ENCODE assay signal across 20 mouse cellular contexts in the genomic region with DNA sequence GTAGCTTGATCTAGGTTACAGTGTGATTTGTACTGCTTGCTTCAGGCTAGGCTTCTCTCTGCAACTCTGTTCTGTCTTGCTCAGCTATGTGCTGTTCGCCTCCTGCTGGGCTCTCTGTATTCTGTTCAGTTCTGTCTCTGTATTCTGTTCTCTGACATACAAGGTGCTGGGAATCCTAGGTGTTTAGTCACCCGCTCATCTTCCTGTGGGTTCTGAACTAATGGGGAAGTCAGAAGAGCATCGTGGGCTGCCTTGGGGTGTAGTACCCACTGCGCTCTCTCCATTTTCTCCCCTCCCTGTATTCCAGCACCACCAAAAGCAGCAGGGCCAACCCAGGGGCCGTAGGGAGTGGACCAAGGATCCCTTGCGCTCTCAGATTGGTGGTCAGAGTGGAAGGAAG.
DNase-seq lines count a peak whose midpoint lies in the region; ATAC-seq and TF ChIP-seq lines count a peak whose summit lies in the region.
"Had no signal": no experiment of that assay in that cellular context is flagged by ENCODE, and none has a peak within 500 bp of the region (broad histone marks: within the 10 kb centered on the region; RNA-seq: fewer than 3 reads in every experiment).

No protein-coding gene starts in this region.

- H3K4me2 ChIP-seq in heart, embryonic 15.5 days = no peak overlapping the region; the same call in 1 of the 2 replicates
- H3K4me2 ChIP-seq in hindbrain, postnatal 0 days (ENCODE audit: low read depth, low read length) = no peak overlapping the region
- H3K4me2 ChIP-seq: embryonic facial prominence, embryonic 13.5 days; forebrain, embryonic 15.5 days; hindbrain, embryonic 14.5 days; limb, embryonic 13.5 days; midbrain, embryonic 13.5 days; neural tube, embryonic 12.5 days had no signal

- no peaks in the 10 kb centered on the region for H3K36me3 ChIP-seq in heart, embryonic 15.5 days
- no peaks in the 10 kb centered on the region for H3K36me3 ChIP-seq in heart, adult 2 months (ENCODE audit: control insufficient read depth, insufficient read depth, low read length)
- no peaks in the 10 kb centered on the region for H3K36me3 ChIP-seq in hindbrain, postnatal 0 days (ENCODE audit: insufficient read depth, low read length)
- H3K36me3 ChIP-seq: embryonic facial prominence, embryonic 13.5 days; forebrain, embryonic 15.5 days; limb, embryonic 13.5 days; midbrain, embryonic 13.5 days; neural tube, embryonic 12.5 days had no signal

- 63% methylated on average over 6 of the region's 6 CpGs for WGBS in heart, embryonic 15.5 days
- WGBS in heart, adult 2 months = 54% methylated on average over 6 of the region's 6 CpGs
- 82% methylated on average over 6 of the region's 6 CpGs for WGBS in hindbrain, postnatal 0 days

- no peak overlapping the region for H3K4me3 ChIP-seq in heart, embryonic 15.5 days
- no peak overlapping the region for H3K4me3 ChIP-seq in heart, adult 2 months
- no peak overlapping the region for H3K4me3 ChIP-seq in hindbrain, postnatal 0 days (ENCODE audit: low read length)
- H3K4me3 ChIP-seq: embryonic facial prominence, embryonic 13.5 days; forebrain, embryonic 15.5 days; limb, embryonic 13.5 days; midbrain, embryonic 13.5 days; neural tube, embryonic 12.5 days had no signal

- no peak for DNase-seq in heart, adult 2 months
- DNase-seq in 416B (ENCODE audit: low read depth) = peak; percentile 85
- no peak for DNase-seq in urinary bladder, adult 18-20 months (ENCODE audit: low spot score in 2 of 2)
- no peak for DNase-seq in hindbrain, postnatal 0 days (ENCODE audit: low spot score)
- DNase-seq: adrenal gland, postnatal 10 days; cerebellum, adult 9-11 months; gastrocnemius, postnatal 25 days; heart, postnatal 10 days; kidney, adult 11 months; lung, adult 2 months; lung, postnatal 4 days had no signal

- TF ChIP-seq POLR2A in heart, adult 2 months (IDR thresholded peaks at IDR 0.05; ENCODE audit: insufficient read depth, low read depth, low read length) = no peak

- no peak overlapping the region for H3K9ac ChIP-seq in heart, embryonic 15.5 days
- H3K9ac ChIP-seq in heart, adult 2 months (ENCODE audit: low read depth, low read length) = no peak overlapping the region
- H3K9ac ChIP-seq in hindbrain, postnatal 0 days (replicated peaks; ENCODE audit: low read length) = no peak overlapping the region
- H3K9ac ChIP-seq: embryonic facial prominence, embryonic 13.5 days; forebrain, embryonic 15.5 days; hindbrain, embryonic 14.5 days; limb, embryonic 13.5 days; midbrain, embryonic 13.5 days; neural tube, embryonic 12.5 days had no signal

- no peaks in the 10 kb centered on the region; the same call in 1 of the 2 replicates for H3K79me2 ChIP-seq in heart, adult 2 months (replicated peaks; ENCODE audit: control insufficient read depth, insufficient read depth, low read length)

- intact Hi-C loops in heart, adult 2 months (cut with DNase I) = no loop called here

- 0 out of 2 replicates have a peak, but pooled peaks cover 7% of the 10 kb centered on the region for H3K4me1 ChIP-seq in heart, embryonic 15.5 days (replicated peaks)
- no peaks in the 10 kb centered on the region for H3K4me1 ChIP-seq in heart, adult 2 months (ENCODE audit: control insufficient read depth, insufficient read depth, low read length)
- no peaks in the 10 kb centered on the region for H3K4me1 ChIP-seq in hindbrain, postnatal 0 days (ENCODE audit: insufficient read depth, low read length)
- H3K4me1 ChIP-seq: embryonic facial prominence, embryonic 13.5 days; forebrain, embryonic 15.5 days; limb, embryonic 13.5 days; midbrain, embryonic 13.5 days; neural tube, embryonic 12.5 days had no signal

- TF ChIP-seq EP300 in heart, adult 2 months (IDR thresholded peaks at IDR 0.05; ENCODE audit: insufficient read depth, low read depth, low read length) = no peak

- no peaks in the 10 kb centered on the region for H3K9me3 ChIP-seq in heart, embryonic 15.5 days (replicated peaks)
- no peaks in the 10 kb centered on the region for H3K9me3 ChIP-seq in hindbrain, postnatal 0 days (ENCODE audit: low read length)
- H3K9me3 ChIP-seq: embryonic facial prominence, embryonic 13.5 days; forebrain, embryonic 15.5 days; limb, embryonic 13.5 days; midbrain, embryonic 13.5 days; neural tube, embryonic 12.5 days had no signal

- no peak for TF ChIP-seq CTCF in heart, adult 2 months (IDR thresholded peaks at IDR 0.05)
- no peak for TF ChIP-seq CTCF in hindbrain, postnatal 0 days (IDR thresholded peaks at IDR 0.05; ENCODE audit: low read depth)

- H3K27ac ChIP-seq in heart, embryonic 15.5 days = no peak overlapping the region
- H3K27ac ChIP-seq in heart, adult 2 months = no peak overlapping the region
- H3K27ac ChIP-seq in hindbrain, postnatal 0 days = no peak overlapping the region
- H3K27ac ChIP-seq: embryonic facial prominence, embryonic 13.5 days; forebrain, embryonic 15.5 days; hindbrain, embryonic 14.5 days; limb, embryonic 13.5 days; midbrain, embryonic 13.5 days; neural tube, embryonic 12.5 days had no signal

- 0 out of 2 replicates have a peak, but pooled peaks have one; percentile 14 for ATAC-seq in heart, embryonic 15.5 days (replicated peaks; ENCODE audit: insufficient number of reproducible peaks, insufficient read depth, low FRiP score, low read depth)
- peak; percentile 64 for ATAC-seq in hematopoietic stem cell, adult 5-6 weeks (replicated peaks in 1 of 2; ENCODE audit: insufficient read depth in 1 of 2, low FRiP score in 2 of 2, low TSS enrichment in 1 of 2, low read depth in 1 of 2, poor library complexity in 2 of 2, severe bottlenecking in 2 of 2)
- ATAC-seq in megakaryocyte-erythroid progenitor cell, adult 5-6 weeks (replicated peaks; ENCODE audit: low FRiP score, low TSS enrichment, poor library complexity, severe bottlenecking) = peak; percentile 51
- ATAC-seq in hindbrain, postnatal 0 days = no peak
- ATAC-seq: forebrain, embryonic 15.5 days; midbrain, embryonic 13.5 days had no signal

- no peaks in the 10 kb centered on the region for H3K27me3 ChIP-seq in heart, embryonic 15.5 days
- H3K27me3 ChIP-seq in heart, adult 2 months (ENCODE audit: control insufficient read depth, insufficient read depth, low read length) = no peaks in the 10 kb centered on the region
- no peaks in the 10 kb centered on the region for H3K27me3 ChIP-seq in hindbrain, postnatal 0 days (ENCODE audit: insufficient read depth, low read length)
- H3K27me3 ChIP-seq: embryonic facial prominence, embryonic 13.5 days; forebrain, embryonic 15.5 days; limb, embryonic 13.5 days; midbrain, embryonic 13.5 days; neural tube, embryonic 12.5 days had no signal
